12 mouse cellular contexts compared by ENCODE assay signal in genomic region chr9:118608556-118608955, GRCm38 (mm10). TPM values are rescaled to one million over a fixed set of nuclear protein-coding genes. Genes with fewer than 3 reads are reported as not detected.
DNase-seq lines count a peak whose midpoint lies in the region; ATAC-seq and TF ChIP-seq lines count a peak whose summit lies in the region.
"Had no signal": no experiment of that assay in that cellular context is flagged by ENCODE, and none has a peak within 500 bp of the region (broad histone marks: within the 10 kb centered on the region; RNA-seq: fewer than 3 reads in every experiment).

No protein-coding gene starts in this region.

- DNase-seq in heart, adult 11 months = peak; percentile 93
- DNase-seq in heart, adult 9 months (ENCODE audit: low spot score in 2 of 2) = no peak
- DNase-seq in liver, embryonic 11.5 days (ENCODE audit: low spot score) = no peak
- no peak for DNase-seq in liver
- no peak for DNase-seq in embryonic facial prominence, embryonic 14.5 days (ENCODE audit: low spot score)
- DNase-seq in cerebellum, adult 18-20 months = no peak
- DNase-seq in adrenal gland, postnatal 14 days = no peak
- DNase-seq: cerebellum, adult 11 months; thymus, postnatal 36 days had no signal

- H3K4me1 ChIP-seq in liver, embryonic 11.5 days (replicated peaks; ENCODE audit: control insufficient read depth, insufficient read depth, low read length) = peaks cover 13% of the 10 kb centered on the region
- peaks cover 29% of the 10 kb centered on the region for H3K4me1 ChIP-seq in embryonic facial prominence, embryonic 14.5 days (ENCODE audit: control insufficient read depth, insufficient read depth, low read length)
- H3K4me1 ChIP-seq in intestine, postnatal 0 days (replicated peaks; ENCODE audit: control insufficient read depth, insufficient read depth, low read length) = no peaks in the 10 kb centered on the region

- ATAC-seq in liver, embryonic 11.5 days (replicated peaks; ENCODE audit: low FRiP score) = no peak
- ATAC-seq in embryonic facial prominence, embryonic 14.5 days (ENCODE audit: low read depth) = no peak
- no peak for ATAC-seq in intestine, postnatal 0 days
- ATAC-seq: midbrain, embryonic 16.5 days had no signal

- H3K9me3 ChIP-seq in liver, embryonic 11.5 days (ENCODE audit: control insufficient read depth, low read length) = no peaks in the 10 kb centered on the region
- no peaks in the 10 kb centered on the region for H3K9me3 ChIP-seq in embryonic facial prominence, embryonic 14.5 days (ENCODE audit: control insufficient read depth, low read length)
- H3K9me3 ChIP-seq in intestine, postnatal 0 days (ENCODE audit: control insufficient read depth) = no peaks in the 10 kb centered on the region

- H3K27me3 ChIP-seq in liver, embryonic 11.5 days (replicated peaks; ENCODE audit: control insufficient read depth, insufficient read depth, low read length) = peaks cover 23% of the 10 kb centered on the region
- H3K27me3 ChIP-seq in embryonic facial prominence, embryonic 14.5 days (replicated peaks; ENCODE audit: control insufficient read depth, insufficient read depth, low read length) = 0 out of 2 replicates have a peak, but pooled peaks cover 3% of the 10 kb centered on the region
- 0 out of 2 replicates have a peak, but pooled peaks cover 3% of the 10 kb centered on the region for H3K27me3 ChIP-seq in intestine, postnatal 0 days (replicated peaks; ENCODE audit: control insufficient read depth, insufficient read depth, low read length)

- 64% methylated on average over 4 of the region's 4 CpGs for WGBS in liver, embryonic 11.5 days
- 48% methylated on average over 4 of the region's 4 CpGs for WGBS in embryonic facial prominence, embryonic 14.5 days
- WGBS in intestine, postnatal 0 days = 54% methylated on average over 4 of the region's 4 CpGs

- H3K9ac ChIP-seq in liver, embryonic 11.5 days (ENCODE audit: low read depth, low read length) = no peak overlapping the region
- no peak overlapping the region for H3K9ac ChIP-seq in embryonic facial prominence, embryonic 14.5 days (ENCODE audit: low read depth, low read length)
- H3K9ac ChIP-seq in intestine, postnatal 0 days (ENCODE audit: low read depth, low read length) = no peak overlapping the region

- no peak overlapping the region for H3K4me3 ChIP-seq in liver, embryonic 11.5 days (ENCODE audit: low read depth, low read length)
- H3K4me3 ChIP-seq in embryonic facial prominence, embryonic 14.5 days (ENCODE audit: low read depth, low read length) = no peak overlapping the region
- no peak overlapping the region for H3K4me3 ChIP-seq in intestine, postnatal 0 days (ENCODE audit: low read depth, low read length)

- H3K36me3 ChIP-seq in liver, embryonic 11.5 days (ENCODE audit: control insufficient read depth, insufficient read depth, low read length) = no peaks in the 10 kb centered on the region
- no peaks in the 10 kb centered on the region for H3K36me3 ChIP-seq in embryonic facial prominence, embryonic 14.5 days (ENCODE audit: control insufficient read depth, insufficient read depth, low read length)
- no peaks in the 10 kb centered on the region for H3K36me3 ChIP-seq in intestine, postnatal 0 days (ENCODE audit: control insufficient read depth, insufficient read depth)
- H3K36me3 ChIP-seq: G1E had no signal

- no peak for TF ChIP-seq CTCF in intestine, postnatal 0 days (IDR thresholded peaks at IDR 0.05; ENCODE audit: low read depth)

- H3K27ac ChIP-seq in liver, embryonic 11.5 days (ENCODE audit: low read depth, low read length) = no peak overlapping the region
- no peak overlapping the region for H3K27ac ChIP-seq in embryonic facial prominence, embryonic 14.5 days (replicated peaks; ENCODE audit: low read depth, low read length)
- no peak overlapping the region for H3K27ac ChIP-seq in intestine, postnatal 0 days (ENCODE audit: low read depth, low read length)

- peak overlapping the region; percentile 5; the same call in 1 of the 2 replicates for H3K4me2 ChIP-seq in liver, embryonic 11.5 days
- peak overlapping the region; percentile 39 for H3K4me2 ChIP-seq in embryonic facial prominence, embryonic 14.5 days (ENCODE audit: low read depth, low read length)
- H3K4me2 ChIP-seq in intestine, postnatal 0 days (replicated peaks; ENCODE audit: low read depth) = peak overlapping the region; percentile 25

RNA-seq across cellular contexts. Expression of gene Itga9, which starts 2.1 kb away (rescaled TPM):
- 6.2 and 7.0 TPM in 2 replicates for polyA plus RNA-seq in liver, embryonic 11.5 days (2014; fragmentation: Nextera tagmentation; extraction: Ambion mirVana)
- polyA plus RNA-seq in embryonic facial prominence, embryonic 14.5 days (2014; fragmentation: Nextera tagmentation; extraction: Ambion mirVana) = 13.7 TPM in 2 replicates
- polyA plus RNA-seq in intestine, postnatal 0 days (2015; fragmentation: Nextera tagmentation; extraction: Ambion mirVana) = 5.9 and 6.2 TPM in 2 replicates
- total RNA-seq in adrenal gland, postnatal 14 days (2021) = 41.5 and 44.2 TPM in 2 replicates
- polyA plus RNA-seq: G1E had no signal
